Mouse (Mus musculus): ENCODE measurements around the gene Jag2. TPM values are rescaled to one million over a fixed set of nuclear protein-coding genes. Genes with fewer than 3 reads are reported as not detected.

Gene Jag2
- polyA plus RNA-seq (2015; fragmentation: Nextera tagmentation; extraction: Ambion mirVana): 3.2 and 4.5 TPM in 2 replicates

DNA sequence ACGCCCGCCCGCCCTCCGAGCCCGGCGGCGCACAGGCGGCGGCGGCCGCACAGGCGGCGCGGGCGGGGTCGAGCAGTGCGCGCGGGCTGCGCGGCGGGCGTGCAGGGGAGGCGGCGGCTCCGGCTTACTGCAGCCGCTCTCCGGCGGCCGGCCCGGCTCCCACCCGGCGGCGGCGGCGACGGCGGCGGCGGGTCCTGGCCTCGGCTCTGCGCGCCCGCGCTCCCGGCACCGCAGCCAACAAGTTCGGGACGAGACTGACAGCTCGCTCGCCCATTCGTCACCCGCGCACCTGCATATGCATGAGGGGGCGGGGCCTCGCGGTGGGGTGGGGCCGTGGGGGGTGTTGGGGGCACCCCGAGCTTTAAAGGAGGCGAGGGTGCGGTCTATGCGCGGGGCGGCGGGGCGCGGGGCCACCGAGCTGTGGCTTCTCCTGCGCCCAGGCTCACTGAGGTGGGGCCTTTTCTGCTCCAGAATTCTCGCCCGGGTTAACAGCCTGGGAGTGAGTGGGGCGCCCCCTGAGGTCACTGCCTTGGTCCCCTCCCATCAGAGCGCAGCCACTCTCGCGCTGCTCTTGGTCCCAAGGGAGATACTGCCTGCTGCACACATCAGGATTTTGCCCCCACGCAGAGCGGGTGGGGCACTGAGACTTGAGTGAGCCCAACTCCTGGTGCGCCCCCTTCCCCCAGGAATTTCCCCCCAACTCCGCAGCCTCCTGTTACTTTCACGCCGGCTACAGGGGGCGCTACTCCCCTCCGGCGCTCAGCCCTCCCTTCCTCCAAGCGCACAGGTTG is at the start of gene Jag2:
TSS of gene Jag2 (minus strand) at position 215 of the 791 bp plus-strand sequence.
- peaks cover 4% of the 10 kb centered on the region; the same call in 1 of the 2 replicates for H3K4me1 ChIP-seq (replicated peaks; ENCODE audit: control insufficient read depth, insufficient read depth)
- no peaks in the 10 kb centered on the region for H3K9me3 ChIP-seq (ENCODE audit: control insufficient read depth, low read length)
- H3K27ac ChIP-seq (replicated peaks): peak within 1 kb of the TSS; percentile 65
- TF ChIP-seq EP300 (optimal IDR thresholded peaks at IDR 0.05): no peak
- peak; percentile 66 for TF ChIP-seq CTCF (IDR thresholded peaks at IDR 0.05; ENCODE audit: low read depth)
- H3K9ac ChIP-seq (ENCODE audit: low read length): peak within 1 kb of the TSS; percentile 68
- 1% methylated on average over 43 of the region's 85 CpGs for WGBS
- H3K4me2 ChIP-seq (replicated peaks; ENCODE audit: low read depth): peak within 1 kb of the TSS; percentile 82
- peak within 1 kb of the TSS; percentile 48 for H3K4me3 ChIP-seq (ENCODE audit: low read depth, low read length)
- H3K36me3 ChIP-seq (ENCODE audit: control insufficient read depth, insufficient read depth, low read length): no peaks in the 10 kb centered on the region
- H3K27me3 ChIP-seq (ENCODE audit: control insufficient read depth, insufficient read depth, low read length): no peaks in the 10 kb centered on the region; the same call in 1 of the 2 replicates
- ATAC-seq (ENCODE audit: low FRiP score, low TSS enrichment) (peak; percentile 38), DNase-seq (ENCODE audit: low spot score) (peak; percentile 69)

DNA sequence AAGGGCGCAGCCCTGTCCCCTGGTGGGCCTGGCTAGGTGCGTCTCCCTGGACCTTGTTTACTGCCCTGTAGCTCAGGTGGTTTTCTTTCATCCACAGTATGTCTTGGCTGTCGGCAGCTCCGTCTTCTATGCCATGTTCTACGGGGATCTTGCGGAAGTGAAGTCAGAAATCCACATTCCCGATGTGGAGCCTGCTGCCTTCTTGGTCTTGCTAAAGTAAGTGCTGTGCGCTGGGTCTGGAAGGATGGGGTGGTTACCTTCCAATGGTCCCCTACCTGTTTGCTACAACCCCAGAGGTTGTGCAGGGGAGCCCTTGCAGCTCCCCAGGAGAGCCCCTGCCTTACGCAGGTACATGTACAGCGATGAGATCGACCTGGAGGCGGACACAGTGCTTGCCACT is 47.6 kb upstream of the Jag2 start:
- no peak for ATAC-seq (ENCODE audit: low FRiP score, low TSS enrichment)
- H3K36me3 ChIP-seq (ENCODE audit: control insufficient read depth, insufficient read depth, low read length): peaks cover 46% of the 10 kb centered on the region
- WGBS: 43% methylated on average over 12 of the region's 12 CpGs

DNA sequence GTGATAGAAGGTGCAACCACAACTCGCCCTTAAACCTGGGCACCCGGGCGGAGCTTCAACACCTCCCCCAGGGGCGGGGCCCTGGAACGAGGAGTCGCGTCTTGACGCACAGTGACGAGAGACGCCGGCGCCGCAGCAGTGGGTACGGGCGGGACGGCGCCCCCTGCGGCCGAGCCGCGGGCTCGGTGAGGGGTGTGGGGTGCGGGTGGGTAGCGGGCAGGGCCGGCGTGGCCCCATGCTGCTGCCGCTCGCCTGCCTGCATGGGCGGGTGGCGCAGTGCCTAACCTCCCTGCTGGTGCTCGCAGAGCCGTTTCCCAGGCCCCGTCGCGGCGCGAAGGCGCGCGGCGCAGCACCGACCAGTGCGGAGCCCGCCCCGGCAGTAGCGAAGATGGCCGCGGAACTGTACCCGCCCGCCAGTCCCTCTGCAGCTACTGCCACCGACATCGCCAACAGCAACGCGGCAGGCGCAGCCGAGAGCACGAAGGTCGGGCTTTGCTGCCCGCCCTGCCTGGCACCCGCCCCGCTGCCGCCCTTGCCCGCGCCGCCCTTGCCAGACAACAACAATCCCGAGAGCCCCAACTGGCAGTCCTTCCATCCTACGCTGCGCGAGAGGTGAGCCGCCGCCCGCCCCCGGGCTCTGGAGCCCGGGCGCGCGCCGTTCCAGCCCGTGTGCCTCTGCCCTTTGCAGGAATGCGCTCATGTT is 46.9 kb upstream of the Jag2 start, which contains the start of gene Btbd6:
TSS of gene Btbd6 (plus strand) at position 112 of the 703 bp plus-strand sequence.
- no peaks in the 10 kb centered on the region for H3K27me3 ChIP-seq (ENCODE audit: control insufficient read depth, insufficient read depth, low read length)
- peak; percentile 96 for ATAC-seq (ENCODE audit: low FRiP score, low TSS enrichment)
- H3K9ac ChIP-seq (ENCODE audit: low read length): peak within 1 kb of the TSS; percentile 87
- peaks cover 5% of the 10 kb centered on the region for H3K4me1 ChIP-seq (replicated peaks; ENCODE audit: control insufficient read depth, insufficient read depth)
- peak within 1 kb of the TSS; percentile 77 for H3K4me3 ChIP-seq (ENCODE audit: low read depth, low read length)
- H3K36me3 ChIP-seq (ENCODE audit: control insufficient read depth, insufficient read depth, low read length): peaks cover 43% of the 10 kb centered on the region
- peak within 1 kb of the TSS; percentile 85 for H3K4me2 ChIP-seq (replicated peaks; ENCODE audit: low read depth)
- under 1% methylated on average over 69 of the region's 80 CpGs for WGBS
- no peaks in the 10 kb centered on the region for H3K9me3 ChIP-seq (ENCODE audit: control insufficient read depth, low read length)
- peak; percentile 95 for DNase-seq (ENCODE audit: low spot score)
- TF ChIP-seq EP300 (optimal IDR thresholded peaks at IDR 0.05) (no peak), CTCF (IDR thresholded peaks at IDR 0.05; ENCODE audit: low read depth) (peak; percentile 75)
- H3K27ac ChIP-seq (replicated peaks): peak within 1 kb of the TSS; percentile 95

More for the DNA sequence above, 47.6 kb upstream of the Jag2 start:
- H3K27ac ChIP-seq (replicated peaks): peak overlapping the region; percentile 95
- no peak for DNase-seq (ENCODE audit: low spot score)
- peak overlapping the region; percentile 87 for H3K9ac ChIP-seq (ENCODE audit: low read length)
- H3K9me3 ChIP-seq (ENCODE audit: control insufficient read depth, low read length): no peaks in the 10 kb centered on the region
- TF ChIP-seq EP300 (optimal IDR thresholded peaks at IDR 0.05) (no peak), CTCF (IDR thresholded peaks at IDR 0.05; ENCODE audit: low read depth) (no peak)
- H3K4me3 ChIP-seq (ENCODE audit: low read depth, low read length): peak overlapping the region; percentile 77
- no peaks in the 10 kb centered on the region for H3K27me3 ChIP-seq (ENCODE audit: control insufficient read depth, insufficient read depth, low read length)
- peaks cover 5% of the 10 kb centered on the region for H3K4me1 ChIP-seq (replicated peaks; ENCODE audit: control insufficient read depth, insufficient read depth)
- peak overlapping the region; percentile 85 for H3K4me2 ChIP-seq (replicated peaks; ENCODE audit: low read depth)

DNA sequence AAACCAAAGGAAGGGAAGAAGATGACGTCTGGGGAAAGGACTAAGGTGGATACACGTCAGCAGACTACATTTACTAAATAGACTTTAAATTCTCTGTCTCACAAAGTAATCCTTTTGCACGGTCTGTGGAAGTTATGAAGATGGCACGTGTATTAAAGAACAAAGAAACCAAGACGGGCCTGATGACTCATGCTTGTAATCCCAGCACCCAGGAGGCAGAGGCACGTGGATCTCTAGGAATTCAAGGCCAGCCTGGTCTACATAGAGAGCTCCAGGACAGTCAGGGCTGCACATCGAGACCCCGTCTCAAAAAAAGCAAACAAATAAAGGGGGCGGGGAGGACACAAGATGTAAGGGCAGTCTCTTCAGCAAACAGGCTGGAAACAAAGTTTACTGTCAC is 45.2 kb upstream of the Jag2 start:
- Histone ChIP-seq H3K9me3 (ENCODE audit: control insufficient read depth, low read length) (no peaks in the 10 kb centered on the region), H3K4me3 (ENCODE audit: low read depth, low read length) (no peak overlapping the region), H3K4me1 (replicated peaks; ENCODE audit: control insufficient read depth, insufficient read depth) (peaks cover 5% of the 10 kb centered on the region), H3K27ac (replicated peaks) (no peak overlapping the region), H3K4me2 (replicated peaks; ENCODE audit: low read depth) (no peak overlapping the region), H3K9ac (ENCODE audit: low read length) (no peak overlapping the region), H3K27me3 (ENCODE audit: control insufficient read depth, insufficient read depth, low read length) (no peaks in the 10 kb centered on the region), H3K36me3 (ENCODE audit: control insufficient read depth, insufficient read depth, low read length) (peaks cover 43% of the 10 kb centered on the region)
- WGBS: 75% methylated on average over 9 of the region's 9 CpGs
- no peak for DNase-seq (ENCODE audit: low spot score)
- no peak for ATAC-seq (ENCODE audit: low FRiP score, low TSS enrichment)
- TF ChIP-seq EP300 (optimal IDR thresholded peaks at IDR 0.05) (no peak), CTCF (IDR thresholded peaks at IDR 0.05; ENCODE audit: low read depth) (no peak)

DNA sequence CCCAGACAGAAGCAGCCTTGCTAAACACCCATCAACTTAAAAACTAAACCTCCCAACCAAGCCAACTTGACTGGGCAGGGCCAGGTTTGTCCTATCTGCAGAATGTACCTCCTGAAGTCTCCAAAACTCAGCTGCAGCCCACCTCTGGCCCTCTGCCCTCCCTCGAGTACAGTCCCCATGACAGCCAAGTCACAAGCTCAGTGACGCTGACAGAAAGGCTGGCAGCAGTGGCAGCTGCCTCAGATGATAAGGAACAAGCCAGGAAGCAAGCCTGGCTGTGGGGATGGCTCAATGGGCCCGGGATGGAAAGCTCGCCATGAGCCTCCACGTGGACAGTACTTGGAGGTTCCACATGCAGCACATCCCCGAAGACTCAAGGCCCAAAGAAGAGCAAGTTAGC is 40.0 kb upstream of the Jag2 start:
- TF ChIP-seq EP300 (optimal IDR thresholded peaks at IDR 0.05) (no peak), CTCF (IDR thresholded peaks at IDR 0.05; ENCODE audit: low read depth) (no peak)
- Histone ChIP-seq H3K4me3 (ENCODE audit: low read depth, low read length) (no peak overlapping the region), H3K4me1 (replicated peaks; ENCODE audit: control insufficient read depth, insufficient read depth) (no peaks in the 10 kb centered on the region), H3K27ac (replicated peaks) (no peak overlapping the region), H3K9me3 (ENCODE audit: control insufficient read depth, low read length) (no peaks in the 10 kb centered on the region), H3K9ac (ENCODE audit: low read length) (no peak overlapping the region), H3K4me2 (replicated peaks; ENCODE audit: low read depth) (no peak overlapping the region), H3K27me3 (ENCODE audit: control insufficient read depth, insufficient read depth, low read length) (no peaks in the 10 kb centered on the region), H3K36me3 (ENCODE audit: control insufficient read depth, insufficient read depth, low read length) (peaks cover 64% of the 10 kb centered on the region)
- ATAC-seq (ENCODE audit: low FRiP score, low TSS enrichment): no peak
- WGBS: 88% methylated on average over 6 of the region's 6 CpGs
- DNase-seq (ENCODE audit: low spot score): no peak
